Mouse (Mus musculus): ENCODE results near the gene Grin2b.

The Grin2b gene

DNA sequence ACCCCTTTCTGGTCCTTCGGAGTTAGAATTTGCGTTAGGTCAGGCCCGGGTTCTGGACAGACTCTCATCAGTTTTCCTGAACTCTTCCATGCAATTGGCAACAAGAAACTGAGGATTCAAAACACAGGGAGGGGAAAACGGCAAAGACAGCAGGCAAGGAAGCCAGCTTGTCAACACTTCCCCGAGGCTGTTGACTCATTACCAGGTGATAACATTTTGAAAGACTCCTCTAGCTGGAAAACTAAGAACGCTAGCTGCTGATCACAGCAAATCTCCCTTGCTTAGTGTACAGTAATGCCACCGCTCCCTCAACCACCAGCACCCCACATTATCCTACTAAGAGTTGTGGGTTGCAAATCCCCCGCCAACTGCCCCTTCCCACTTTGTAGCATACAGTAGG, 266.2 kb downstream of the Grin2b start:
- DNase-seq (ENCODE audit: low read depth, low spot score) = no peak

- no peak for DNase-seq (ENCODE audit: low read depth, low spot score)
Observed at GRCm38 (mm10) chr6:135904391-135904790, 268.9 kb downstream of the Grin2b start.

- no peak for DNase-seq (ENCODE audit: low read depth, low spot score)
Observed at GRCm38 (mm10) chr6:135900410-135900809, 272.9 kb downstream of the Grin2b start.

DNA sequence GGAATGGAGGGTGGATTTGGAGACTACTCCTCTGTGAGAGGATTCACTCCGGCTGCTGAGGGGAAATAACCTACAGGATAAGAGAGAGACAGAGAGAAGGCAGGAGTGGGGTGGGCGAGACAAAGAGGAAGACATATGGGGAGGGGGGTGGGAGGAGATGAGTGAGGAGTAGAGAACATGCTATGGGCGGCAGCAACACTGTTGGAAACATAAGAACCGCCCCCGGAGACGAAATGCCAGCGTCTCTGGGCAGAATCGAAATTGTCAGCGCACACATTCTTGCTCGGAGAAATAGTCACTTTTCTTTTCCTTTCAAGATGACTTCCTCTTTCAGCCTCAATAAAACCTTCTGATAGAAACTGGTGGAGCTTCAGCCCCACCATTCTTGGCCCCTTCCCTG, 274.1 kb downstream of the Grin2b start:
- no peak for DNase-seq (ENCODE audit: low read depth, low spot score)

GRCm38 (mm10) chr6:135894793-135895228, 278.5 kb downstream of the Grin2b start:
- DNase-seq (ENCODE audit: low read depth, low spot score) = no peak

- DNase-seq (ENCODE audit: low read depth, low spot score) = no peak
Observed at GRCm38 (mm10) chr6:135882611-135883010, 290.7 kb downstream of the Grin2b start.

- DNase-seq (ENCODE audit: low read depth, low spot score) = peak; percentile 61
Observed at GRCm38 (mm10) chr6:135876163-135876726, 297.1 kb downstream of the Grin2b start.

GRCm38 (mm10) chr6:135874626-135875025, 298.7 kb downstream of the Grin2b start:
- peak; percentile 71 for DNase-seq (ENCODE audit: low read depth, low spot score)

- DNase-seq (ENCODE audit: low read depth, low spot score) = no peak
Observed at GRCm38 (mm10) chr6:135865832-135866231, 307.5 kb downstream of the Grin2b start.

- no peak for DNase-seq (ENCODE audit: low read depth, low spot score)
Observed at GRCm38 (mm10) chr6:135863965-135864364, 309.3 kb downstream of the Grin2b start.

GRCm38 (mm10) chr6:135859502-135859901, 313.8 kb downstream of the Grin2b start:
- DNase-seq (ENCODE audit: low read depth, low spot score) = no peak

DNA sequence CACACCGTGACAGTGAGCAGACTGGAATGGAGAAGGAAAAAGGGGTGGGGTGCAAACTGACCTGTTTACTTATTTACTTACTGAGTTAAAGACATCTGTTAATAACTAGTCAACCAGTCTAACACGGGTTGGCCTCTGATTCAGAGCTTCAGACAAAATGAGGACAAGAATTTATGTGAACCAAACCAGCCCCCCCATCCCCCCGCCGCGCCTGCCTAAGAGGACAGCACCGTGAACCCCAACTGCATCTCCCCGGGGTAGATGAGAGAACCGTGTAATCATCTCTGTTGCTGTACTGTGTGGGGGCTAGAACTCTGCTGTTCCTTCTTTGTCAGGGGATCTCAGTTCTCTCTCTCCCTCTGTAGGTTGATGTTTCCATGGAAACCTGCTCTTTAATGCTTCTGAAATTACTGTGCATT, 319.1 kb downstream of the Grin2b start:
- DNase-seq (ENCODE audit: low read depth, low spot score) = no peak

DNA sequence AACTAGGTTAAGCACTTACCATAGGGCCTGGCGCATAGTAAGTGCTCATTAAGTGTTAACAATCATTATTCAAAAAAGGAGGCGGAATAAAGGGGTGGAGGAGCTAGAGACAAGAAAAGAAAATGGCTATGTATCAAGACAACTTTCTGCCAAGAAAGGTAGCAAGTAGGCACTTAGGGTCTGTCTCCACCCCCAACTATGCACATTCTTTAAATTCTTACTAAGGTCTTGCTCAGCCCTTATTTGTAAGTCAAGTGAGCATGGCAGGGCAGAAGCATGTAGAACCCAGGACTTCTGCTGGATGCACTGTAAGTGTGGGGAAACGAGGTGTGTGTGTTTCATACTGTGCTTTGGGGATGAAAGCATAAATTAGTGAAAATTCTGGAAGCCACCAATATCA, 329.6 kb downstream of the Grin2b start:
- peak; percentile 78 for DNase-seq (ENCODE audit: low read depth, low spot score)

DNA sequence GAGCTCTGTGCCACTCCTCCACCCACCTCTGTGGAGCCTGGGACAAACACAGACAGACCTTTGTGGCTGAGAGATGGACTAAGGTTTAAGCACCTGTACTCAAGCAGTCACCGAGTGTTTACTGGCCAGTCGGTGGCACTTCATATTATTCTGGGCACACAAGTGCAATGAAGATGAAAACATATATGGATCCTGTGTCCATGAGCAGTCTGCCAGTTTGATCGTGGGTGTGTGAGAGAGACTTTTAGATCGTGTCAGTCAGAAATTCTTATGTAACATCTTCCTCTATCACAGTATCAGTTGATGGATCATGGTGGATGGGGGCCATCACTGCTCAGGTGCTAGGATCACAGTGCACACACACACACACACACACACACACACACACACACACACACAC, 337.0 kb downstream of the Grin2b start:
- DNase-seq (ENCODE audit: low read depth, low spot score) = no peak

- peak; percentile 53 for DNase-seq (ENCODE audit: low read depth, low spot score)
Observed at GRCm38 (mm10) chr6:135833542-135833941, 339.8 kb downstream of the Grin2b start.

DNA sequence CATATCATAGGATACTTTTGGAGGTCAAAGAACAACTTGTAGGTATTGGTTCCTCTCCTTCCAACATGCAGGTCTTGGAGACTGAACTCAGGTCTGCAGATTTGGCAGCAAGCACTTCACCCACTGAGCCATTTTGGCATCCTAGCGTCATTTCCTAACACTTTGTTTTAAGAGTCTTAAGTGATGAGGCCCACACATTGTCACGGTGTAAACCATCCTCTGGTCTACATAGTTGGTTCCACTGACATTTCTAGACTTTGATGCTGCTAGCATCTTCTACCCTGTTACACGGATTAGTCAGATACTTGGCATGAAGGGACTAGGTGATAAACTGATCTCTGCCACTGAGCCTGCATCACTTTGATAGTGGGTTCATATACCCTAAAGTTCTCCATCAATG, 341.3 kb downstream of the Grin2b start:
- DNase-seq (ENCODE audit: low read depth, low spot score) = no peak

GRCm38 (mm10) chr6:135831032-135831431, 342.3 kb downstream of the Grin2b start:
- DNase-seq (ENCODE audit: low read depth, low spot score) = no peak

GRCm38 (mm10) chr6:135829458-135829857, 343.9 kb downstream of the Grin2b start:
- no peak for DNase-seq (ENCODE audit: low read depth, low spot score)

DNA sequence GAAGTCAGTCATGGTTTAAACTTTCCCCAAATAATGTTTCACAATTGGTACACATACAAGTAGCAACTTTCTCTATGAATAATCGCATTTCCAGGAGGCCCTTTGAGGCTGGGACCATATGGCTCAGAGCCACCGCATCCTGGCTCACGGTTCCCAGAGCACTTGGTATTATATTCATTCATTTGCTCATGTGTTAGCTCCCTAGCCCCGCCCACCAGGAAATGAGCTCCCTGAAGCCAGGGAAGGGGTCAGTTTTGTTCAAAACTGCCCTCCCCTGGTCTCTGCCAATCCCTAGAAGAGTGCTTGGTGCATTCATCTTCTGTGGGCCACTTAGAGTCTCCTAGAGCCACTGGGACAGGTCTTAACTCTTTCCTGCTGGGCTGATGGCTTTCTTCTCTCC, 344.3 kb downstream of the Grin2b start:
- DNase-seq (ENCODE audit: low read depth, low spot score) = no peak

GRCm38 (mm10) chr6:135827942-135828341, 345.4 kb downstream of the Grin2b start:
- DNase-seq (ENCODE audit: low read depth, low spot score) = peak; percentile 70

DNA sequence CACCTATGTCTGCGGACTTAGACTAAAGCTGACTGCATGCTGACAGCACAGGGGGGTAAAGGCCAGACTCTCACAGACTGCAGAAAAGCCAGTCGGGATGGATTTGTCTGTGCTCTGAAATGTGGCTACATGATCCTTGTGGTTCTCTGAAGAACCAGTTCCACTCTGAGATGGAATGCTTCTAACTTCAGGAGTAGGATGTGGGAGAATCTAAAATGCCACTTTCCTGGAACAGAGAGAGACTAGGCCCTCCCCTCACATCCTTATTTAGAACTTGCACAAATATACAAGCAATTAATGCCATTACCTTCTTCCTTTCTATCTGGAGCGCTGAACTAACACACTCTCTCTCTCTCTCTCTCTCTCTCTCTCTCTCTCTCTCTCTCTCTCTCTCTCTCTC, 346.0 kb downstream of the Grin2b start:
- no peak for DNase-seq (ENCODE audit: low read depth, low spot score)

- DNase-seq (ENCODE audit: low read depth, low spot score) = peak; percentile 98
Observed at GRCm38 (mm10) chr6:135826776-135827175, 346.5 kb downstream of the Grin2b start.

DNA sequence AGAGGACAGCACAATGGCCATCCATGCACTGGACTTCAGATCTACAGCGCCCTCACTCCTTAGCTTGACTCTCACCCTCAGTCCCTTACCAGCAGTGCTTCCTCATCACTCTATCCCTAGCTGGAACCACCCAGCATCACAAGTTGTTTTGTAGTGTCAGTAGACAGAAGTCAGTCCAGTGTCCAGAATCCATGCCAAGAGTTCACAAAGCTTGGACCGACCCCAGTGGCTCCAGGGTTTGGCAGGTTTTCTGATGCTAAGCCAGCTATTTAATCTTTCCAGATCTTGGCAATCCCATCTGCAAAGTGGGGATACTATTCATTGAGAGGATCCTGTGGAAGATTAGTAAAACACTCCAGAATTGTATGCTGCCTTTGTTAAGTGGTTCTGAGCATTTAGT, 355.9 kb downstream of the Grin2b start:
- no peak for DNase-seq (ENCODE audit: low read depth, low spot score)

GRCm38 (mm10) chr6:135813755-135814154, 359.6 kb downstream of the Grin2b start:
- DNase-seq (ENCODE audit: low read depth, low spot score) = no peak

Measured in ZHBTc4 (cell line).